Mouse (Mus musculus) brain, embryonic 14.5 days (tissue): Measurements from ENCODE around the gene Nr6a1.

Experiments
- CTCF ChIP-seq: fragments of 200-500 bp; IDR thresholded peaks from 2 replicates; pipeline ENCODE4 v1.5.1; 2012; ENCODE audit warnings: inconsistent platforms, mild to moderate bottlenecking, moderate library complexity, borderline replicate concordance; ENCODE audit not compliant: insufficient read depth, insufficient read length; ENCODE audit errors: extremely low read depth
- POLR2A ChIP-seq: fragments of 200-500 bp; IDR thresholded peaks from 2 replicates; pipeline ENCODE4 v1.6.1; 2012; ENCODE audit warnings: mild to moderate bottlenecking, inconsistent platforms, borderline replicate concordance; ENCODE audit not compliant: poor library complexity, insufficient read depth, insufficient read length, severe bottlenecking; ENCODE audit errors: extremely low read depth

GRCm38 (mm10) chr2:38708907-38709688 lies 218.4 kb downstream of the Nr6a1 start:
- no peak for TF ChIP-seq CTCF
- TF ChIP-seq POLR2A, result no peak
